Mouse (Mus musculus) cerebellum, adult 11 months (tissue): ENCODE measurements around the gene Lpp.
A peak's percentile ranks its signal among the peaks of the same experiment; 100 is the strongest.

ENCODE experiments used
- DNase-seq: peaks from one replicate; pipeline ENCODE4 v3.0.0; 2022

Gene Lpp

GRCm38 (mm10) chr16:24635381-24635919 lies 242.1 kb downstream of the Lpp start:
- peak; percentile 59 for DNase-seq

- no peak for DNase-seq
Measured at GRCm38 (mm10) chr16:24636894-24637293, 243.6 kb downstream of the Lpp start.

GRCm38 (mm10) chr16:24641003-24641797 lies 247.9 kb downstream of the Lpp start:
- no peak for DNase-seq

- DNase-seq: no peak
Measured at GRCm38 (mm10) chr16:24643024-24643635, 249.8 kb downstream of the Lpp start.

- DNase-seq: no peak
Measured at GRCm38 (mm10) chr16:24644154-24644553, 250.8 kb downstream of the Lpp start.

GRCm38 (mm10) chr16:24644760-24645406 lies 251.6 kb downstream of the Lpp start:
- DNase-seq: no peak

- DNase-seq: no peak
Measured at GRCm38 (mm10) chr16:24645906-24646603, 252.7 kb downstream of the Lpp start.

- DNase-seq: no peak
Measured at GRCm38 (mm10) chr16:24651655-24652654, 258.6 kb downstream of the Lpp start.

GRCm38 (mm10) chr16:24653041-24653440 lies 259.7 kb downstream of the Lpp start:
- no peak for DNase-seq

GRCm38 (mm10) chr16:24655116-24655515 lies 261.8 kb downstream of the Lpp start:
- no peak for DNase-seq

- no peak for DNase-seq
Measured at GRCm38 (mm10) chr16:24656026-24656425, 262.7 kb downstream of the Lpp start.

- no peak for DNase-seq
Measured at GRCm38 (mm10) chr16:24656752-24657151, 263.4 kb downstream of the Lpp start.

- no peak for DNase-seq
Measured at GRCm38 (mm10) chr16:24659049-24659448, 265.7 kb downstream of the Lpp start.

- no peak for DNase-seq
Measured at GRCm38 (mm10) chr16:24664131-24664530, 270.8 kb downstream of the Lpp start.

- no peak for DNase-seq
Measured at GRCm38 (mm10) chr16:24669718-24670460, 276.6 kb downstream of the Lpp start.

- no peak for DNase-seq
Measured at GRCm38 (mm10) chr16:24678942-24679341, 285.6 kb downstream of the Lpp start.

GRCm38 (mm10) chr16:24695062-24695461 lies 301.8 kb downstream of the Lpp start:
- no peak for DNase-seq

GRCm38 (mm10) chr16:24704215-24704614 lies 310.9 kb downstream of the Lpp start:
- no peak for DNase-seq

GRCm38 (mm10) chr16:24723641-24724040 lies 330.3 kb downstream of the Lpp start:
- DNase-seq: no peak

- no peak for DNase-seq
Measured at GRCm38 (mm10) chr16:24732751-24733150, 339.4 kb downstream of the Lpp start.

GRCm38 (mm10) chr16:24733321-24733720 lies 340.0 kb downstream of the Lpp start:
- DNase-seq: no peak
